Mouse (Mus musculus): Measurements from ENCODE around the gene Hs3st5. TPM values are rescaled to one million over a fixed set of nuclear protein-coding genes. Genes with fewer than 3 reads are reported as not detected.

Gene Hs3st5
- total RNA-seq, 2 experiments from 2014 or later, result 0.40 to 0.47 TPM

DNA sequence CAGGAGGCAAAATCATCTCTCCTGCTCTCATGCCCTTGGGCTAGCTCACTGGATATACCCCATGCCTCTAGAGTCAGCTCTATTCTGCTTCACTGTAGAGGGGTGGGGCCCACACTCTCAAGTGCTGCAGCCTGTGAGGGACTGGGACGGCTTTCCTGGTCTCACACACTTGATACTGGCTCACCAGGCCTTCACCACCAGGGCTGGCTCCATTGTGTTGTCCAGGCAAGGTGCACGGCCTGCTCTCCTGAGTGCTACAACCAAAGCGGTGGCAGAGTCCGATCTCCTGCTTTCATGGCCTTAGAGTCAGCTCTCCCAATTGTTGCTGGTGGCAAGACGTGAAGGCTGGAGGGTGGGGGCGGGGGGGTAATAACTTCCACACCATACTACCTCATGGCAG lies 268.3 kb downstream of the Hs3st5 start:
- intact Hi-C loops (cut with DNase I; ENCODE audit: low total_unique reads), result no loop called here
- DNase-seq, result no peak

DNA sequence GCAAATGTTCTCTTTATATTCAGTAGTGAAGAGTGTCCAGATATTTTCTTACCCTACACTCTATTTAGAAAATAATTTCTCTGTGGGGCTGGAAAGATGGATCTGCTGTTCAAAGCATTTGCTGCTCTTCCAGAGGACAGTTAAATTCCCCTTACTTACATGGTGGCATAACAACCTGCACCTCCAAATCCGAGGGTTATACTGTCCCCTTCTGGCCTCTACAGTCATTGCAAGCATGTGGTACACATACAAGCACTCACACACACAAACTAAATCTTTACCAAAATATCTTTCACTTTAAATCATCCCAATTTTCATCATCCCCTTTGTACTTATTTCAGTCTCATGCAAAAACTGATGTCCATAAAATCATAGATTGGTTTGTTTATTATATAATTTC lies 275.0 kb downstream of the Hs3st5 start:
- intact Hi-C loops (cut with DNase I; ENCODE audit: low total_unique reads), result no loop called here

DNA sequence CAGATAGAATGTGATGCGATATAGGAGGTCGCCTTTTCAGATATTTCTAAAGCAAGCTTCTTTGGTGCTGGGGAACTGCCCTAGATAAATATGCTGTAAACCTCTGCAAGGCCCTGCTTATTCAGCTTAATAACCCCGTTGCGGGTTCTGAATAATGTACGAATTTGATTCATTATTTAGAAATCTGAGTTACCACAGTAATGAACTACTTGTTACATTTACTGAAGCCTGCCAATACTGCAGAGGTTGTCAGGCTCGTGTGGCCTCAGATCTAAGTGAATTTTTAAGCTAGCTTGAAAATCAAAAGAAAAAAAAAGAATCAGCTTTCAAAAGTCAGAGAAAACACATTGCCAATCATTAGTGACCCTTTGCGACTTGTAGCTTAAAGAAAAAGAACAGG lies 280.4 kb downstream of the Hs3st5 start:
- DNase-seq, result no peak
- intact Hi-C loops (cut with DNase I; ENCODE audit: low total_unique reads), result no loop called here

More for the DNA sequence above, 275.0 kb downstream of the Hs3st5 start:
- no peak for DNase-seq

DNA sequence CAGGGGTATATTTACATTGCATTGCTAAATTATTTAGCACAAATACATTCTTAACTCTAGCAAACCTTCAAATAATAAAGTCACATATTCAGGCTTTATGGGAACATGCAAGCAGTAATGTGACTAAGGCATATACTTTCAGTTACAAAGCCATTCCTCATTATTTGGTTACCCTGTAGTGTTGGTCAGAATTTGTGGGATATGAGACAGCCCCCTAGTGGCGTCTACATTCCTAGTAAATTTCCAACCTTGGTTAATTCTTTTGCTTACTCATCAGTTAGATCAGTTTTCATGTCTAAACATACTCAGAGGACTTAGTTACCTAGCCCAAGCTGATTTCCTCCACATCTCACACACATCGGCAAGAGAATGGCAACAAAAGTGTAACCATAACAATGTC lies 285.2 kb downstream of the Hs3st5 start:
- DNase-seq, result no peak
- intact Hi-C loops (cut with DNase I; ENCODE audit: low total_unique reads), result no loop called here

DNA sequence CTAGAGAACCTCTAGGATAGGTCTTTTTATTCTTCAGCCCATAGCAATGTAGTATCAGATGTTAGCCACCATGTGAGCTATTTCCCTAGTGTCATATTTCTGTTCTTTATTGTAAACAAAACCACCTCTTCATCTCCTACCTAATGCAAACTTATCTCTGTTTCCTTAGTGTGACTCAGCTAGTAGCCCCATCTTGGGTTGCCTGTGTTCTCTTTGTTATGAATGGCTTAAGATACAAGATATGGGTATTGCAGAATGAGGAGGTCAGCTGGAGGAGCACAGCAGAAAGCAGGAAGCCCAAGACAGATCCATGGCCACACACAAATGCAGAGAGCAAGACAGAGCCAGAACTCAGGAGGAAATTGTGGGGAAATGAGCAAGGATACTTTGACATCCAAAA lies 288.7 kb downstream of the Hs3st5 start:
- intact Hi-C loops (cut with DNase I; ENCODE audit: low total_unique reads), result no loop called here
- no peak for DNase-seq

DNA sequence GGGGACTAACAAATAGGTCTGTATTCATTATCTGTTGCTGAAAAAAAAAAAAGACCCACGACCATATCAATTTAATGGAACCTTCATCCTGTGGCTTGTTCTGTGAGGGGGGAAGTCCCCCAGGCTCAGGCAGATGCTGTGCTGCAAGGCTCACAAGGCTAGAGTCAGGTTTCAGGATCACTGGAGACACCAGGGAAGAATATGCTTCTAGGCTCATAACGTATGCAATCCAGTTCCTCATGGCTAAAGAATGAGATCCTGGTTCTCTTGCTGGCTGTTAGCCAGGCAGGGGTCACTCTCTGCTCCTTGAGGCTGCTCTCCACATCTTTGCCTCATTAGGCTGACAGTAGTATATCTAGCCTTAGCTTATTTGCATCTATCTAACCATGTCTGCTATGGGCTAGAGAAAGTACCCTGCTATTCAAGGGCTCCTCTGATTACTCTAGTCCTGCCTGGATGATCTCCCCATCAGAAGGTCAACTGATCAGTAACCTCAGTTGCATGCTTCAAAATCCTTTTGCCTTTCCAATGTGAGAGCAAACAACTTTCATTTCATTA lies 294.4 kb downstream of the Hs3st5 start:
- no peak for DNase-seq
- intact Hi-C loops (cut with DNase I; ENCODE audit: low total_unique reads), result no loop called here

DNA sequence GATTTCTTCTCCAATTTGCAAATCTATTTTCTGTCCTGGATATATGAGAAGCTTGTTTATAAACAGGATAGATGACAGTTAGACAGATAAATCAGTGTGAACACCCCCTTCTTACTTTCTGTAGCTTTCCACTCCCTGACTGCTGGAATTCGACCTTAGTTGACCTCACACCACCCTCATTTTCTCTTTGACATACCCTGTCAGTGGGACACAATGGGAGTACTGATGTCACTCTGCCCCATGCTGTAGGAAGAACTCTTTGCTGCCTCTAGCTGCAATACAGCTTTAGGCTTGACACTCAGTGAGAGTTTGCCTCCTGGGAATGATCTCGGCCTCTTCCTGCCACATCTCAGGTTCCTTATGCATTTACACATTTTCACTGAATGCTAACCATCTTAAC lies 297.1 kb downstream of the Hs3st5 start:
- no peak for DNase-seq
- intact Hi-C loops (cut with DNase I; ENCODE audit: low total_unique reads), result no loop called here

DNA sequence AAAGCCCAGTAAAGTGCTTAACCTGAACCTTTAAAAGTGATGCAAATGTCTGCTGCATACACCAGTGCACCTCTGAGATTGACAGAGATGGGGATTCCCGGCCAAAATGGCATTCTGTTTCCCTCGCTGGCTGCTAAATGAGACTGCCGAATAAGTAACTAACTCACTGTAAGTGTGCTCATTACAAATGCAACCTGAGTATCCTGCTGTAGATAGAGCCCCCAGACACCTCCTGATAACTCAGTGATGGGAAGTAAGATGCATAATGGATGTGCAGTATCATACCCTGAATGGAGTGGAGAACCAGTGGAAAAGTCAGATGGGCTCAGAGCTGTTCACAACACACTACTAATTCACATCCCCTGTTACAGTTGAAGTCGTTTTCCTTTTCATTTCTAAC lies 298.7 kb downstream of the Hs3st5 start:
- intact Hi-C loops (cut with DNase I; ENCODE audit: low total_unique reads), result no loop called here
- DNase-seq, result no peak

DNA sequence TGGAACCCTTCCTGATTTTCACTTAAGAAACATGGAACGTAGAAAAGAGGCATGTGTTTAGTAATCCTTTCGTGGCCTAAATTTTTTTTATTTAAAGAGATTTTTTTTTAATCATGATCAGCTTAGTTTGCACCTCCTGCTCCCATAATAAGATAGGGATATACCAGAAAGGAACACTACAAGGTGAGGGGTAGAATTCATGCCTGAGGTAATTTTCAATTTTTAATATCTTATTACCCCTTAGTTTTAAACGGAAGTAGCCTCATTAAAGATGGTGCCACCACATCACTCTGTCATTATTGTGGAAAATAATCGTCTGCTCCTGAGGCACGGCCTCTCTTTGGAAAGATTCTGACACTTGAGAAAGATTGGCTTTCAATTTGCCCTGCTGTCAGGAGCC lies 299.2 kb downstream of the Hs3st5 start:
- no peak for DNase-seq
- intact Hi-C loops (cut with DNase I; ENCODE audit: low total_unique reads), result no loop called here

DNA sequence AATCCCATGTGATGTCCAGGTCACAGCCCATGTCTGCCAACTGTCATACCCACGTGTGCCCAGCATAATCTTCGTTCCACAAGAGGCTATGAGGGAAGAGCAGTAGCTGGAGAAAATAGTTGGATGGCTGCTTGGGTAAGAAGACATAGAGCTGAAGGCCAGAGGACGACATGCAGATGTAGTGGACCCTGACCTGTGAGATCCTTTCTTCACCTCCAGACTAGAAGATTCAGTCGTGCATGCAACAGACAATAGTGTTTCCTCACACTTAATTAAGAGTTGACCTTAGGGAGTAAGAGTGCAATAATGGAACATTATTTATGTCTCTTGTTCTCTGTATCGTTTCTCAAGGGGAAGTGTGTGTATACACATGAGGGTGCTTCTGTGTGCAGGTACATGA lies 300.4 kb downstream of the Hs3st5 start:
- DNase-seq, result no peak
- intact Hi-C loops (cut with DNase I; ENCODE audit: low total_unique reads), result no loop called here

DNA sequence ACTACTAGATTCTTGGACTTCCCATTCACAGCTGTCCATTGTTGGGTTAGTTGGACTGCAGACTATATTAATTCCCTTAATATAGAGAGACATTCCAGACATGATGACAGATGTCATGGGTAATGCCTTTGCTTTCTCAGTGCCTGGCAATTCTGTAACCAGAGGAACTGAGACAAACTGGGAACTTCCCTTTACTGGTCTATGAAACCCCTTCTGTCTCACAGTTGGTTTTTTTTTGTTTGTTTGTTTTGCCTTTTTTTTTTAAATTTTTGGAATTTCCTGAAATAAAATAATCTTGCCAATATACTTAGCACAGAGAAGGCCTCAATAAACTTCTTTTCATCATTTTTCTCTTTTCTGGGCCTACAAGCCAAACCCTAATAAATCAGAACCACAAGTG lies 312.3 kb downstream of the Hs3st5 start:
- intact Hi-C loops (cut with DNase I; ENCODE audit: low total_unique reads), result no loop called here
- no peak for DNase-seq

DNA sequence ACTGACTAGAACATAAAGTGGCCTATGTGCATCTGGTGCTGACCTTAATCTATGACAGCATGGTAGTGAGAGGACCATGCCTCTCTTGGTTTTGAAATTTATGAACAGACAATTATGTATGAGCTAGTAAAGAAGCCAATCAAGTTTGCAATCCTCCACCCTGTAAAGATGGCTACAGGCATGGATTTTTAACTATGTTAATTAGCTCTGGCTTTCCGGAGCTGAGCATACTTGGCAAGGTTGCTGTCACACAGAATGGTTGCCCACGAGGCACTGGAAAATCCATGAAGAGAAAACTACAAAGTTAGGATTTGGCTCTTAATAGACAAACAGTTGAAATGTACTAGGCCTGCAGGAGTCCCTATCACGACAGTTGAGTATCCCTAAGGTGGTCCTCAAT lies 322.5 kb downstream of the Hs3st5 start:
- DNase-seq, result no peak
- intact Hi-C loops (cut with DNase I; ENCODE audit: low total_unique reads), result no loop called here

DNA sequence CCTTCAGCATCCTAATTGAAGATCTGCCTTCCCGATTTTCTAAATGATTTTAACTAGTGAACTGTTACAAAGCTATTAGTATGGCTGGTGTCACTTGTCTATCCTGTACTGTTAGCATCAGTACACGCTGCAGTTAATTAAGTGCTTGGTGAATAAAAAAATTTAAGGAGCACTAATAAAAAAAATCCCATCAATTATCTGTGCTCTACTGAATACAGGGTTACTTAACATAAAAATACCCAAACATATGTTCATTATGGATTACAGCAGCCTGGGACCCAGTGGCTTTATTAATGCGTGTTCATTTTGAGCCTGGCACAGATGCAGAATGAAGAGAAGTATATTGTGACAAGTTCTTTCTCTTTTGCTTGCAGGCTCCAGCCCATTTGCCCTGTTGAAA lies 325.6 kb downstream of the Hs3st5 start:
- DNase-seq, result no peak
- intact Hi-C loops (cut with DNase I; ENCODE audit: low total_unique reads), result loop anchor here (5.0 kb wide), 1 partner anchor 285 kb away; no protein-coding TSS in a partner anchor

DNA sequence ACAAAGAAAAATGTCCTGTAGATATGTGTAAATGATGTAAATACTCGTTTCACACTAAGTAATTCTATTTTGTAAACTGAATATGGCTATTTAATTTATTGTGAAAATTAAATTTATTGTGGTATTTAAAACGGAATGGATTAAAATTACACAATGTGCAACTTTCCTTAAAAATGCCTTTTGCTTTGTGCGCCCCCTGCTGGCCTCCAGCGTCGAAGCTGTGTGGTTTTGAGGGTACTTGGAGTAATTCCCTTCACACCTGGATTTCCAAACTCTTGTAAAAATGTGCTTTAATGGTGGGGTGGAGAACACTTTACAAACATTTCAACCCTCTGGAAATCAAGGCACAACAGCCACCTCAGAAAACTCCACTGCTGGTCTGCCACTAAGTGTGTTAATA lies 327.6 kb downstream of the Hs3st5 start:
- intact Hi-C loops (cut with DNase I; ENCODE audit: low total_unique reads), result loop anchor here (5.0 kb wide), 1 partner anchor 287 kb away; no protein-coding TSS in a partner anchor
- DNase-seq, result no peak

DNA sequence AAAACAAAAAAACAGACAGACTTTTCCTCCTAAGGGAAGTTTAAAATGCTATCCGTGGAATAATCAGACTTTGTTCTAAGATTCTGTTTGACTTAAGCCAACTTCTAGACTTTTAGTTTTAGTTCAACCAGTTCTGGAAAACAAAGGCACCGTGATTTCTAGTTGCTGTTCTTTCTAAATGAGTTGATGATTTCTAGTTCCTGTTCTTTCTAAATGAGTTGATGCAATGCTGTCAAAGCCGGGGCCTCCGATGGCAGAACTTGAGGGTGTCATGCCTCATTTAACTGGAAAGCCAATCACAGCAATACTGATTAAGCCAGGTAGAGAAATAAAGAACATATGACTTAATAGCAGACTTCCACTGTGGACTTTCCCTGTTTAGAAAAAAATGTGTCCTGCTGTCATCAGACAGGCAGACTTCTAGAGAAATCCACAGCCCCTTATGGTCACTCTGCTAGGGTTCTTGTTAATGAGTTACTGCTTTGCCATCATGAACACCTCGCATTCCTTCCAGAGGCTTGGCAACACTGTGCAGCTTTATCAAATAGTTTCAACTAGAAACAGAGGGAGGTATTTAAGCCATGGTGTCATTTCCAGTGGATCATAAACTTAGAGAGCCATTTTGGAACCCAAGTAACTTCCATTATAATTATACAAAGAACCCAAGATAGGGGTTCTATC lies 329.4 kb downstream of the Hs3st5 start:
- no peak for DNase-seq
- intact Hi-C loops (cut with DNase I; ENCODE audit: low total_unique reads), result no loop called here

DNA sequence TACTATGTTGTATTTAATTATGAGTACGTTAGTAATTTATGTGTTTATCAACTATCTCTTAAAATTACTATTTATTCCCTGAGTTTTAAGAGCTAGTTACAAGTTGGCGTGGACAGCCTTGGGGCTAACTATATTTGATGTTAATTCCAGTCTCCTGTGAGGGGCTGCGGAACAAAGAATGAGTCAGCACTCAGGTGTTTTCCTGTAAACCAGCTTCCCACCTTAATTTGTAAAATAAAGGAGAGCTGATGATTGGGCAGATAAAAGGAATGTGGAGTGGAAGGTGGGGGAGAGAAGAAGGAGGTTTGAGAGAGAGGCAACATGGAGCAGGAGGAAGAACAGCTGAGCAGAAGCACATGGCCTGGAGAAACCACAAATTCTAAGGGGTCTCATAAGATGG lies 343.6 kb downstream of the Hs3st5 start:
- intact Hi-C loops (cut with DNase I; ENCODE audit: low total_unique reads), result no loop called here
- no peak for DNase-seq

DNA sequence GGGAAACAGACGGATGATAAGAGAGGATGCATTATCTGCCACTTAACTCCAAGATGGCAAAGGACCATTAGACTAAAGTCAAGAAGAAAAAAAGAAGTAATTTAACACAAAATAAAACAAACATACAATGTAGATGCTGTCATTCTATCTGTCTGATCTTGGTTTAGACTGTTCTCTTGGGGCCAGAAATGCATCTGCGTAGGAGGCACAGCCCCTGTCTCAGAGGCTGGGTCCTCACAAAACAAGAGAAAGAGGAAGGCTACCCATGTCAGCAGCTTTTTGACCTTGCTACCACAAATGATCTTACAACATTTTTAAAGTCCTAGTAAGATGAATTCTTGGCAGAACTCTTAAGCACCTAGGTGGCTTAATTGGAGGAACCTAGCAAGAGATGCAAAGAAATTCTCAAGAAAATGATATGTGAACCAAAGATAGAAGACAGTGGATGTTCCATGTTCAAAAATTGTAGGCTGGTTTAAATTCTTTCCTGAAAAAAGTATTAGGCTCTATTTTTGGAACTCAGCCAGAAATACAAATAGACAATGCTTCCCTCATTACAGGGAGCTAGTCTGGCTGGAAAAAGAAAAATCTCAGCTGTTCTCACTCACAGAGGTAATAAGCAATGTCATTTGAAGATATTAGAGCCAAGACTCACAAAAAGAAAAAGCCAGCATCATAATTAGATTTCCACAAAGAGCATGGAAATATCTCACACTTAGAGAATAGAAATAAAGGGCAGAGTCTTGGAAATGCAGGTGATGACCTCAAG lies 355.7 kb downstream of the Hs3st5 start:
- intact Hi-C loops (cut with DNase I; ENCODE audit: low total_unique reads), result no loop called here
- DNase-seq, result no peak
